Mouse (Mus musculus) NIH3T3 (cell line): ENCODE results near the gene Dnah7a.
"Not testable (repeated sequence)": the region's sequence is repeated elsewhere in the genome, so short reads cannot be mapped to it uniquely, and the experiment has no call there.

Experiments
- DNase-seq: peaks from one replicate; pipeline ENCODE4 v3.0.0-alpha.2; 2012; ENCODE audit warnings: low read depth

The Dnah7a gene

DNA sequence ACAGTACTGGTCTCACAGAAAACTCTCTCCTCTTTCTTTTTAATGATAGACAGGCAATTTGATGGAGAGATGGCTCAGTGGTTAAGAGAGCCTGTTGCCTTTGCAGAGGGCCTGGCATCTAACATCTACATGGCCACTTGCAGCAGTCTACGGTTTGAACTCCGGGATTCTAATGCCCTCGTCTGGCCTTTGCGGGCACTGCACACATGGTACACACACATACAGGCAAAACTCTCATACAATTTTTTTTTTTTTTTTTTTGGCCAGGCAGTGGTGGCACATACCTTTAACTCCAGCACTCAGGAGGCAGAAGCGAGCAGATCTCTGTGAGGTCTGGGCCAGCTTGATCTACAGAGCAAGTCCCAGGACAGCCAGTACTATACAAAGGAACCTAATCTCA lies 2.4 kb downstream of the Dnah7a start:
- no peak for DNase-seq

DNA sequence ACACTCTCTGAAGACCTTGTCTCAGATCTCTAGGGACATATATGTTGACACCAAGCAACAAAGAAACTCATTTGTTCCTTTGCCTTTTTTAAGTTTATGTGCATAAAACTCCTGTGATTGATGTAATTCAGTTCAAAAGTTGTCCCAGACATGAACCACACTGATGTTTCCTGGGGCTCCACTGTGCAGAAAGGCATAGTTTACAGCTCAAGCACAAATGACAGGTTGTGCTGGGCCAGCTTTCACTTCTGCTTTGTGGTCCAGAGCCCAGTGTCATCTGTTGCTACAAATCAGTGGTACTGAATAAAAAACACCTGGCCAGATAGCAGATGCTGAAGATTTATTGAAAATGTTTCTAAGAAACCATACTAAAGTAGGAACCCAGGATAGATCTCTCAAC lies 42.3 kb downstream of the Dnah7a start:
- DNase-seq = not testable (repeated sequence)

DNA sequence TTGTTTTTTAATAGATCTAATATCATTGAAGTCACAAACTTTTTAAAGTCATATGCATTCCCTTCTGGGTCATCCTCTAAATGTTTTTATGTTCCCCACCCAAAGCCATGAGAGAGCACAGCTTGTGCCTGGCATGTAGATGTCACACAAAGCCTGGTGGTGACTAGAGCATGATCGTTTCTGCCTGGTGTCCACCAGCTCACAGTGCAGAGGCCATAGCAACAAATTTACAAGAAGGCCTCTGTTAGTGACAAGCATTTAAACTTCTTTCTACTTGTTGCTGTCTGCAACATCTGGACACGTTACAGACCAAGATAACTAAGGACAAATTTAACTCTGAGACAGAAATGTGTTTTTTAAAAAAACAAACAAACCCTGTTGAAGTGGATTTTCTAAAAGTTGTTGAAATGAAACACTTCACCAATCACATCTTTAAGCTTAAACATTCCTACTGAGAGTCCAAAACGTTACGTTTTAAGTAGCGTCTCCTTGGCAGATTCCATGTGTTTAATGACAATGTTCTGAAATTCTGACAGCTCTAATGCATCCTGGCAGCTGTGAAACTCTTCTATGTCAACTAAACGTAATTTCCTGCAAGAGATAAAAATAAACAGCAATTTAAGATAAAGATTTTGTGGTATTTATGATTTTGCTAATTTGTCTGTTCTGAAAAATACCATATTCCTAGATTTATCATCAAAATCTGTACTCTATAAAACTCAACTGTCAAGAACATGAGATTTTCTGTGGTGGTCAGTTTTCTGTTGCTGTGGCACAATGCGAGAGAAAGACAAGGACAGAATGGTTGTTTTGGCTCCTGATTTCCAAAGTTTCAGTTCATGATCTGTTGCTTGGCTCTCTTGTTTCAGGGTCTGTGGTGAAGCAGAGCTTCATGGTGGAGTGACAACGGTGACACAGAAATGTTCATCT lies 66.5 kb downstream of the Dnah7a start:
- no peak for DNase-seq

DNA sequence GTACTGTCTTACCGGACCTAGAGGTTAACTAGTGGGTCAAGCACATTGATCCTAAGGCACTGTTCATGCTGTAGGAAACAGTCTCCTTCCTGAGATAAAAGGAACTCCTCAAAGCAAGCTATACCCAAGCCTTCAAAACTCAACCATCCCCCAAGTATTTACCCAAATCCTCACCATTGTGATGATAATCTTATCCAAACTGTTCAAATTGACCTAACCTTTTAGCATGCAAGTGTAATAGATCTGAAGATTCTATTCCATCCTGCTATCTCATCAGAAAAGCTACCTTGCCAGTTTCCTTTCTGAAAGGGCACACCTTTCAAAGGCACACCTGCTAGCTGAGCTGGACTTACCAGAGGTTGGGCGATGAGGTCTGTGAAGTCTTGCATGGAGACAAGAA lies 70.9 kb downstream of the Dnah7a start:
- not testable (repeated sequence) for DNase-seq

DNA sequence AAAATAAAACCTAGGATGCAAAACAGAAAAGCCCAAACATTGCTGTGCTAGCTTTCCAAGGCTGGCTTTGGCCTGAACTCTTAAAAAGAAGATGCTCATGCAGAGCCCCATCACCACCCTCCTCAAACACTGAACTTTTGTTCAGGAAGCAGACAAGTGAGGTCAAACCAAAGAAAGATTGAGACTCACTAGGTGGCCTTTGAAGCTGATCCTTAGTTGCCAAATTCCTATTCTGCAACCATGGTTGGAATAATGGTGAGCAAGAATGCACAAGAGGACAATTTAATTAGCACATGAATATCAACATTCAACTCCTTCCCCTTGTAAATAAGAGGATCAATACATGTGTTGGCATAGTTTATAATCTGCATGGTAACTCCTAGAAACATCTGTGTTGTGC lies 74.5 kb downstream of the Dnah7a start:
- DNase-seq = not testable (repeated sequence)

DNA sequence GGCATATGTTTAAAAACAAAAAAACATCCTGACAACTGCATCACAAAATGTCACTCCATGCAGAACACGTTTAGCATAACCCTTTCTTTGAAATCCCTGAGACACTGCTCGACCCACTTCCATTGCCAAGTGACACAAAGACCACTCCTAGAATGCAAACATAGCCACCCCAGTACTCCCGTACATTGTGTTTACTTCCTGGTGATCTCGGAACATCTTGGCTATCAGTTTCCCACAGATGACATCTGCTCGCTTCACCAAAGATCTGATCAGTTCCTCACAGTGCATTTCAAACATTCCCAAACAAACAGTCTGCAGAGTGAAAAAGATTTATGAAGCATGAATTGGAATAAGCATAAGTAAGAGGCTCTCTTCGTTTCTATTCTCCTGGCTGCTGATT lies 76.6 kb downstream of the Dnah7a start:
- no peak for DNase-seq

DNA sequence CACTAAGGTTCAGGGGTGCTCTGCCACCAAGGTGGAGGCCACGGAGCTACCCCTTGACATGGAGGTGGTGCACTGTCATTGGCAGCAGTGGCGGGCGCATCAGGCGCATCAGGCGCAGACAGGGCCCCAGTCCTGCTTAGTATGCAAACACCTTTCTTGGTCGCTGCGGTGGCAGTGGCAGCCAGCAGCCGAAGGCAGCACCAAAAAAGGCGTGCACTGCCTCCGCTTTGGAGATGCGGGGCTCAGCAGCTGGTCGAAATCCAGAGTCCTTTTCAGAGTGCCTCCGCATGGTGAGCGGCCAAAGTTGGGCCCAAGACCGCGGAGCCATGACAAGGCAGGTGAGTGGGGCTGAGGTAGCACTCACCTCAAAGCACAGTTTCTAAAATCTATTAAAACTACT lies 93.1 kb downstream of the Dnah7a start:
- DNase-seq = no peak

DNA sequence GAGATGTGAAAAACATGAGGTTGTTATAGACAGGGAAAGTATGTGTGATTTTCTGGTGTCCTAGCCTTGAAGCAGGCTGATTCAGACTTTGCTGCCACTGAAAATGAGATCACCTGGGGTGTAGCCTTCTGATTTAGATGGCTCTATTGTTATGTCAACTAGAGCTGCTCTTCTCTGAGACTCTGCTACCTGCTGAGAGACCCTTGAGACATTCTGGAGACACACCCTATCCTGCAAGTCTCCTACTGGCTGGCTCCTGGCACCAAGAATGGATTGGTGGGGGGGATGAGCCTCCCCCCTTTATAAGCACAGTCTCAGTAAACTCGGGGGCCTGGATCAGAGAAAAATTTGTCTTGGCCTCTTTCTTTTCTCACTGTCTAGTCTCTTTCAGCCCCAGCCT lies 125.3 kb downstream of the Dnah7a start:
- not testable (repeated sequence) for DNase-seq

DNA sequence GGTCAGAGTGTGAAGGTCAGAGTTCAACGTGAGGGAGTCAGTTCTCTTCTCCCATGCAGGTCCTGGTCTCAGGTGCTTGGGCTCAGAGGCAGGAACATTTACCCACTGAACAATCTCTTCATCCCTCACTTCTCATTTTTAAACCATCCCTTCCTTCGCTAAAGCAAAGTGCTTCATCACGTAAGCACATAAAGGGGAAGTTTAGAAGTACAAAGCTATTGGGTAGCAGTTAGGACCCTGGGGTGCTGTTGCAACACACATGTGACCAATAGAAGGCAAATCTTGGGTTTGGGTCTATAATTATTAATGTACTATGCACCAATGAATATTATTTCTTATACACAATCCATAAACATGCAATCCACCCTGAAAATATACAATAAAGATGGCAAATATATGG lies 148.7 kb downstream of the Dnah7a start:
- DNase-seq = not testable (repeated sequence)

DNA sequence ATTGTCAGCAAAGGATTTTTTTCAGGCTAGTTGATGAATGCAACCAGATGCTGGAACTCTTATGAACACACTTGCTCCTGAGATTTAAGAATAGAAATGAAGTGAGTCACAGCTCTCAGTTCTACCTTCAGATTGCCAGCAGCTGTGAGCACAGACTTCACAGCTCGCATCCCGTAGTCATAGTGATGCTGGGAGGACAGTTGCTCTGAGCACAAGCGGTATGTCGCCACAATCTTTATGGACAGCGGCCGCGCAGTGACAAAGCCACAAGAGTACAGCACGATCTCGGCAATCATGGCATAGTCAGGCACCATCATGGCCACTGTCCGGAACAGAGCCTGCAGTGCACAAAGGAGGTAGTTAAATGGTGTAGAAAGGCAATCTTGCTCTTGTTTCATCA lies 159.6 kb downstream of the Dnah7a start:
- not testable (repeated sequence) for DNase-seq

DNA sequence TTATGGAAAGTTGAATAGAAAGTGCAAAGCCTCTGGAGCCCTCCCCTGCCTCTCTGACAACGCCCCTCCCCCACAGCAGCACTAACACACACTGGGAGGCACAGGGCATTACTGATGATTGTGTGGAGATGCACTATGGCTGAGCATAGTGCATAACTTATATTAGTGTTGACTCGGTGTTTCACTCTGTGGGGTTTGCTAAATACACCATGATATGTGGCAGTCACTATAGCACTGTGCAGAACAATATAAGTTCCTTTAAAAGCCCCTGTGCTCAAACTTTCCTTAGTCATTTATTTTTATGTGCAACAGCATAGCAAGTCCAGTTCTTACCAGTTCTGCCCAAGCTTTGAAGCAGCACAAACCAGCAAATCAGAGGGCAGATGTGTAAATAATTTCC lies 168.2 kb downstream of the Dnah7a start:
- DNase-seq = not testable (repeated sequence)

DNA sequence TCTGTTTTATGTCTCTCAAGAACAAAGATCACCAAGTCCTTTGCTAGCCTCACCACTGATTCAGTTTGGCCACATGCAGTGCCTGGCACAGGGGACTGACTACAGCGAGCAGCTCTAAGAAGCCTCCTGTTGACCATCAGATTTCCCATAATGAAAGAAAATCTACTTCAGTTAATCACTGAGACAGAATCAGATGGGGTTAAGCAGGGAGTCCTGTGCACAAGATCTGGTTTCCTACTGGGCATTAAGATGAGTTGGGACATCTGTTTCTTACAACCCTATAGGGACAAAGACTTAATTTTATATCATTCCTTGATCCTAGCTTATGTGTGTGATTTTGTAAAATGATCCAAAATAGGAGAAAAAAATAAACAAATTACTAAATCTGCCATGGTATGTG lies 171.8 kb downstream of the Dnah7a start:
- DNase-seq = not testable (repeated sequence)

DNA sequence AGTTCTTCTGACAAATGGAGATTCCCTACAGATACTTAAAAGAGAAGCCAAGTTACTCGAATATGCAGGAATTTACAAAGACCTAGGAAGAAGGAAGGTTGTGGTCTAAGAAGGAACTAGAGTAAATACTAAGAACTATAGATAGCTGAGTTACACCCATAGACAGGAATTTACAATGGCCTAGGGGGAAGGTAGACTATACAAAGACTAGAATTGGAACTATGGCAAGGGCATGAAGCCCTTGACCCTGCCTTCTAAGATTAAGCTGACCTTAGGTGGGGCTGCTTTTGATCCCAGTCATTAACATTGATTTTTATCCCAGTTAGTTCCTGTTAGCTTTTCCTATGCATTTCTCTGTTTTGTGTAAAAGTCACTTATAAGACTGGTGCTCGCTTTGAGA lies 180.6 kb downstream of the Dnah7a start:
- not testable (repeated sequence) for DNase-seq

DNA sequence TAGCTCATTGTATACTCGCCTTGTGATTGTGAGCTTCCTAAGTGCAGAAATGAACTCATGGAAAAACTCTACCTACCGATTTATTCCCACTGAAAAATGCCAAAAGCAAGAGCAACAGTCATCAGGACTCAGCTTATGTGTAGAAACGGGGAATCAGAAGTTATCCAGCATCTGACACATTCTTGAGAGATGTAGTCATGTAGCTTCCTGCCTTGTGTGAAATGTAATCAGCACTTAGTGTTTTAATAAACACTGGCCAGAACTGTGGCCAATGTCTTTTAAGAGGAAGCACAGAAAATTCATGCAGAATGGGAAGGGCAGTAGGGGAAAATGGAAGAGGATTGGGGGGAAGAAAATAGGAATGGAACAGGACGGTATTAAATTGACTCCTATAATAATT lies 232.9 kb downstream of the Dnah7a start:
- no peak for DNase-seq

DNA sequence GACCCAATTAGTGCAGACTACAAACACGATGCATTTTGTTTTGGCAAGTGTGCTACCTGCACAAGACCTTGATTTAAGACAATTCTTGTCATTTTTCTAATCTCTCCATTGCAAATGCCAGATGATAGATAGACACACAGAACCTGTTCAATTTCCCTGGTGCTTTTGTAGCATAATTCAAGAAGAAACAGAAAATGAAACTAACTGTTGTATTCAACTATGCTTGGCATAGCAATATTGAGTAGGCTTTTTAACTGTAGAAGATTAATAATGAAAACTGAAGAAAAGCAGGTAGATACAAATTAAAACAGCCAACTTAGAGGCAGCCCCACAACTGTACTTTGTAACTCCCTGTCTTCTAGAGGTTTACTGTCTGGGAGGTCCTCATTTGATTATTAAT lies 234.5 kb downstream of the Dnah7a start:
- DNase-seq = not testable (repeated sequence)

DNA sequence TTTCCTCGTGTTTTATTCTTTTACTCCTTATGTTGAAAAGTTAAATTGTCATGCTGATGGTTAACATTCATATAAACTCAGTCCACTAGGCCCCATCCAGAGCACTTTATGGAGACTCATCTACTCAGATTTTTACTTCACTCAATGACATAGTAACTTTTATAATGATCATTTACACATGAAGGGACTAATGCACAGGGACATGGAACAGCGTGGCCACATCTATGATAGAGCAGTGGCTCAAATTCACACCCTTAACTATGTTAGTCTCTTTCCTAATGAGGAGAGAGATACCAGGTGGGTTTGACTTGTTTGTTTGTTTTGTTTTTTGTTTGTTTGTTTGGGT lies 239.3 kb downstream of the Dnah7a start:
- DNase-seq = no peak

DNA sequence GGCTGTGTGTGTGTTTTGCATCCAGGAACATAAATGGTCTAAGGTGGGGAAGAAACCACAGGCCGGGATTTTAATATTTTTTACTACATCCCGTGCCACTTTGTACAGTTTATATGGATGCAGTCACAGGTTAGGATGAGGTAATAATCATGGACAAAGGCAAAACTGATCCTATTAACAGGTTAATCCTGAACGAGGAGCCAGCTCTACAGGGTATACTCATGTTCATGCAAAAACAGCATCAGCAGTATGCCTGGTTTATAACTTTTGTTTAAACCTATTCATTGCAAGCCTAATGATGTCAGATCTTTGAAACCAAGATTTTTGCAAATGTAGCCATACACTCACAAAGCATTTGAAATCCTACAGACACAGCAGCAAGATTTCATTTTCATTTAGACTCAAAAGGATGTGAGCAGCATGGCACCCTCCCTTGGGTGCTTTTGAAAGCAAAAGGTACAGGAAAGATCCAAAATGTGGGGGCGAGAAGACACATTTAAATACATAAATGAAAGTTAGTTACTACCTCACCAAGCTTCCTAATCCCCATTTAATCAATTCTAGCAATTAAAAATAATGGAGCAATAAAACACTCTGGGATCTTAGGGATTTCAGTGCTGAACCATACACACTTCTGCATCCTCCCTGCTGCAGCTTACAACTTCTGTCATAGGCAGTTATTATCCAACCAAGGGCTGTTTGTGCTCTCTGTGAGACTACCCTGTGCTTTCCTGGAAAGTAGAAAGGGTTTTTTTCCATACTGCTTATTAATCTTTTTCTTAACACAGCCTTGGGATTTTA lies 239.9 kb downstream of the Dnah7a start:
- DNase-seq = not testable (repeated sequence)

DNA sequence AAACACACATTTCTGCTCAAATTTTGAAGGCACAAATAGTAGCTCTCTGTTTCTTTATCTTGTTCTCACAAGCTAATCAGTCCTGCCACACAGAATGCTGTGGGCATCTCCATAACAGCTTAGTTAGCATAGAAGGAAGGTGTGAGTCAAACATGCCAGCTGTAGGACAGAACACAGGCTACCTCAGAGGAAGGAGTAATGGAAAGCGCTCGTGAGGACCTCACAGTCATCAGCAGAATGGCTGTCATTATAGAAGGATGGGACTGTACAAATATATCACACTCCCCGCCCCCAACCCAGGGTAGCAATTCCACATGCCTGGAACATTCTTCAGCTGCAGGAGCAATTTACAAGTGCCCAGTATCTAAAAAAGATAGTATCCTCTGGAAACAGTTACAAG lies 267.4 kb downstream of the Dnah7a start:
- not testable (repeated sequence) for DNase-seq

DNA sequence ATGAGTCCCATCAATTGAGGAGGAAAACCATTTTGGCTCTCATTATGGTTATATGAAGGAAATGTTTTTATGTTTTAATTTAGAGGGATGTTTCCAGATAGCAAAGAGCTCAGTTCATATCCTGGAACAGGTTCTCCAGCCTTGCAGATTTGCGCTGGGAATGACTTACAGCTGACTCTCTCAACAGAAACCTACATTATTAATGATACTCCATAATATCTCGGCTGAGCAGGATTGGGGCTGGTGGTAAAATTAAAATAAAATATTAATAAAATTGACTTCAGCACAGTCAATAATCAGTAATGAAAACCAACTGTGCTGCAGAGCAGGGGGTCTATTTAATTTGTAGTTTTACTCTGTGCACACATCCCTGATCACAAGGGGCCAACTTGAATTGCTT lies 274.2 kb downstream of the Dnah7a start:
- not testable (repeated sequence) for DNase-seq

DNA sequence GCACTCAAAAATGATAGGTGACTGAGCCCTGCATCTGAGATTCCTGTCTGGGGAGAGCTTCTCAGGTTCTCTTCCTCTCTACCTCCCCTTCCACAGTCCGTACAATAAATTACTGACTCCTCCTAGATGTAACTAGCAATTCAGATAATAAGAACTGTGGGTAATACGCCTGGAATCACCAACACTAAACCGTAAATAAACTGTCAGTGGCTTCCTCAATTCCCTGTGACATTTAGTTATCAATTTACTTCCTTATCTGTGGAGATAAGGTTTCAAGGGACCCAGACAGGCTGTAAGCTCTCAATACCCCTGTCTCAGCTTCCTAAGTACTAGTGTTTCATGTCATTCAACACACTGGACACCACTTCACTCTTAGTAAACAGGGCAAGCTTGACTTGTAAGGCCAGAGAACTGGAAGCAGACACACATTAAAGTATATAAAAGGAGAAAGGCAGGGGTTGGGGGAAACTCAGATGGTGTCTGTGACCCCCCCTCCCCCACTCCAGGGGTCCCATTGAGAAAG lies 300.7 kb downstream of the Dnah7a start:
- DNase-seq = no peak

DNA sequence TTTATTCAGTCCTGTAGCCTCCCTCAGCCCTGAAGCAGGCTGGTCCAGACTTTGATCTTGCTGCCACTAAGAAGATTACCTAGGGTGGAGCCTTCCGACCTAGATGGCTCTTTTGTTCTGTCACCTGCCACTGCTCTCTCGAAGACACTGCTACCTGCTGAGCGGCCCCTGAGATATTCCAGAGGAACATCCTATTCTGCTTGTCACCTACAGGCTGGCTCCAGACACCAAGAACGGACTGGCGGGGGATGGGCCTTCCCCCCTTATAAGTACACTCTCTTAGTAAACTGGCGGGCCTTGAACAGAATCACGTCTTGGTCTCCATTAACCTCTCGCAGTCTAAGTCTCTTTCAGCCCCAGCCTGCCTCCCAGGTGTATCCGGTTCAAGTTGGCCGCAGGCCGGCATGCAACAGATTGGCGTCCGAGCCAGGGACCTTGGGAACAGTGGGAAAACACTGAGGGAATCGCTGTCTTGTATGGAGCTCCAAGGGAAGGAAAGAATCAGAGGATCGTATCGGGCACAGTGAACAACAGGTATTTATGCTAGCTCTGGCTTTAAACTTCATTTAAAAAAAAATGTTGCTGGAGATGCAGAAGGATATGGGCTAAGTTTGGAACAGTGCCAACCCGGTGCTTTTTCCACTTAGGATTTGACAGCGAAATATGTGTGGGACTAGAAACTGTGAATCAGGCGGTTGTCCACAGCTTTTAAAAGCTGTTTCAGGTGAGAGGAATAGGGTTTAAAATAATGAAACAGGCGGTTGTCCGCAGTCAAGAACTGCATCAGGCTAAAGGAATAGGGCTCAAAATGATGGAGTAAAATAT lies 312.4 kb downstream of the Dnah7a start:
- not testable (repeated sequence) for DNase-seq

DNA sequence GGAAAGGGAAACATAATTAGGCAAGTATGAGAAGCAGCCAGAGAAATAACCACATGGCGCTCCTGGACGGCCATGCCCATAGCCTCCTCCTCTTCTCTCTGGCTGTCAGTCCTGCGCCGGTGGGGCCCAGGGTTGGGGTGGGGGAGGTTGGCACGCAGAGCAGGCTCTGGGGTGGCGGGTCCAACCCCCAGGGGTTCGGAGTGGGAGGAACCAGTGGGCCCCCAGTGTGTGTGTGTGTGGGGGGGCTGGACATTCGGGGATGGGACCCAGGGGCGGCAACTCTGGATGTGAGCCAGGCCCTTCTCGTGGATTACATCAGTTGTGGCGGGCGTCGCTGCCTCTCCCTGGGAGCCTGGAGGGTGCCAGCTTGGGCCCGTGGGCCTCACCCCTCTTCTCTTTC lies 317.8 kb downstream of the Dnah7a start:
- DNase-seq = no peak
